Mouse (Mus musculus) limb, embryonic 14.5 days (tissue): Measurements from ENCODE around the gene Arhgef28. TPM values are rescaled to one million over a fixed set of nuclear protein-coding genes. Genes with fewer than 3 reads are reported as not detected.
A peak's percentile ranks its signal among the peaks of the same experiment; 100 is the strongest.

Experiments used
- ATAC-seq: fragments of 200-750 bp; cut with Nextera tagmentation; 2 replicates; pipeline ENCODE4 v1.8.0; 2017; ENCODE audit warnings: low read depth, moderate number of reproducible peaks, moderate TSS enrichment; ENCODE audit not compliant: low FRiP score
- DNase-seq: peaks from one replicate; pipeline ENCODE4 v3.0.0-alpha.2; 2015; ENCODE audit warnings: low spot score
- H3K27ac ChIP-seq: fragments of 300-500 bp; sonication (generic); replicated peaks from 2 replicates; pipeline ENCODE4 v1.5.1; 2014; ENCODE audit warnings: low read depth, mild to moderate bottlenecking, low read length, moderate library complexity, mixed read lengths
- H3K27me3 ChIP-seq: fragments of 300-500 bp; sonication (generic); 2 replicates; pipeline ENCODE4 v1.6.1; 2014; ENCODE audit warnings: low read length, mixed read lengths; ENCODE audit not compliant: control insufficient read depth, insufficient read depth
- H3K36me3 ChIP-seq: fragments of 300-500 bp; sonication (generic); 2 replicates; pipeline ENCODE4 v1.6.1; 2014; ENCODE audit warnings: mild to moderate bottlenecking, low read length, moderate library complexity, mixed read lengths; ENCODE audit not compliant: control insufficient read depth, insufficient read depth
- H3K4me1 ChIP-seq: fragments of 300-500 bp; sonication (generic); 2 replicates; pipeline ENCODE4 v1.6.1; 2014; ENCODE audit warnings: antibody characterized with exemption, low read length, mixed read lengths; ENCODE audit not compliant: control insufficient read depth, insufficient read depth
- H3K4me2 ChIP-seq: fragments of 300-500 bp; sonication (generic); replicated peaks from 2 replicates; pipeline ENCODE4 v1.6.1; 2014; ENCODE audit warnings: low read depth, mild to moderate bottlenecking, low read length, moderate library complexity; ENCODE audit not compliant: severe bottlenecking
- H3K4me3 ChIP-seq: fragments of 300-500 bp; sonication (generic); replicated peaks from 2 replicates; pipeline ENCODE4 v1.5.1; 2014; ENCODE audit warnings: low read length
- H3K9ac ChIP-seq: fragments of 300-500 bp; sonication (generic); 2 replicates; pipeline ENCODE4 v1.6.1; 2014; ENCODE audit warnings: mild to moderate bottlenecking, low read depth, low read length, moderate library complexity; ENCODE audit not compliant: severe bottlenecking
- H3K9me3 ChIP-seq: fragments of 300-500 bp; sonication (generic); 2 replicates; pipeline ENCODE4 v1.6.1; 2016; ENCODE audit warnings: low read length; ENCODE audit not compliant: control insufficient read depth
- POLR2A ChIP-seq: fragments of 200-500 bp; IDR thresholded peaks from 2 replicates; pipeline ENCODE4 v1.8.0; 2012; ENCODE audit warnings: inconsistent platforms, mild to moderate bottlenecking, moderate library complexity, borderline replicate concordance; ENCODE audit not compliant: insufficient read depth, insufficient read length; ENCODE audit errors: extremely low read depth
- WGBS: fragments of 180-500 bp; shearing (Covaris S2); extraction: QIAGEN DNeasy Blood & Tissue Kit; methylation state at CpG from one replicate; pipeline ENCODE4 v1.1.7; 2014; 5-methylcytosine and 5-hydroxymethylcytosine counted together
- polyA plus RNA-seq, 2 experiments: library from polyadenylated mRNA; depleted of rRNA in 1 of 2; stranded (reverse) in 1 of 2; unstranded in 1 of 2; fragments of >200 nt; fragmentation: Nextera tagmentation in 1 of 2; extraction: Ambion mirVana in 1 of 2; gene quantifications; 2 replicates each; pipeline versions ENCODE4 v1.2.1 to v1.2.3; 2012 to 2014

The Arhgef28 gene
- polyA plus RNA-seq, 2 experiments, result 8.1 to 12.9 TPM

GRCm38 (mm10) chr13:98055194-98055593 lies 151.0 kb downstream of the Arhgef28 start:
- Histone ChIP-seq H3K27ac (no peak overlapping the region), H3K36me3 (no peaks in the 10 kb centered on the region), H3K4me2 (no peak overlapping the region), H3K9me3 (0 out of 2 replicates have a peak, but pooled peaks cover 4% of the 10 kb centered on the region), H3K27me3 (no peaks in the 10 kb centered on the region), H3K4me3 (no peak overlapping the region), H3K4me1 (no peaks in the 10 kb centered on the region), H3K9ac (no peak overlapping the region)
- DNase-seq, result no peak
- WGBS, result 88% methylated on average over 8 of the region's 8 CpGs
- no peak for TF ChIP-seq POLR2A
- ATAC-seq, result no peak

DNA sequence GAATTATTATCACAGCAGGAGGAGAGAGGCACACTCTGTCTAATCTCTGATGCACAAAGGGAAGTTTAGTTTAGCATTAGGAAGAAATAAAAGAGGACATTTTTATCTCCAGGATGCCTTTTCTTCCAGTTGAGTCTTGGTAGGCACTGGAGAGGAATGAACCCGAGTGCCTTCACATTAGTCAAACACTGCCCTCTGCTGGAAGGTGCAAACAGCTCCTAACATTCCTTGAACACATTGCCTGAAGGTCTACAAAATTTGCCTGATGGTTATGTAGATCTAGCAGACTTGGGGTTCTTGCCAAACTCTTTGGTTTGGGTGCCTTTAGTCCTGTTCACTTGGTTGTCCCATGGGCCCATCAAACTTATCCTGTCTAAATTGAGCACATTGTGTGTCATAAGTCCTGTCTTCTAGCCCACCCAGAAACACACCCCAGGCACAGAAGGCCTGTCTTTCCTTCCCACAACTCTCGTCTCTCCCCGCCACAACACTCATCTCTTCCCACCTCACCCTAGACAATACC lies 165.6 kb downstream of the Arhgef28 start:
- ATAC-seq, result no peak
- Histone ChIP-seq H3K4me2 (no peak overlapping the region), H3K4me1 (no peaks in the 10 kb centered on the region), H3K27ac (no peak overlapping the region), H3K9ac (no peak overlapping the region), H3K36me3 (no peaks in the 10 kb centered on the region), H3K27me3 (no peaks in the 10 kb centered on the region), H3K9me3 (no peaks in the 10 kb centered on the region), H3K4me3 (no peak overlapping the region)
- DNase-seq, result no peak
- 76% methylated on average over 2 of the region's 3 CpGs for WGBS
- no peak for TF ChIP-seq POLR2A

DNA sequence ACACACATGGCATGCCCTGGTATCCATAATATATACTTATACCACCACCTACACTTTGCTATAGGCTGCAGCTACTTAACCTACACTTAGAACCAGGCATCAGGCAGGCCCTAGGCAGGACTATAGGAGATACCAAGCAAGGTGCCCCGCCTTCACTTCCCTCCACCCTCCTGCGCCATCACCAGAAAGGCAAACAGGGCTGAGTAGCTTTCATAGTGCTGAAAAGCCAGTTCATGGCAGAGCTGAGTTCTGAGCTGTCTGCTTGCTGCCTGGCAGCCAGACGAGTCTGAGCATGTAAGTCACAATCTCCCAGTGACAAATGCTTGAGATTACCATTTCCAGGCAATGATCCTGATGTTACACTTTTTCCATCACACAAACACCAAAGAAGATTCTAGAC lies 167.5 kb downstream of the Arhgef28 start:
- Histone ChIP-seq H3K27me3 (no peaks in the 10 kb centered on the region), H3K4me3 (no peak overlapping the region), H3K9ac (no peak overlapping the region), H3K4me1 (no peaks in the 10 kb centered on the region), H3K9me3 (no peaks in the 10 kb centered on the region), H3K27ac (no peak overlapping the region), H3K36me3 (no peaks in the 10 kb centered on the region), H3K4me2 (no peak overlapping the region)
- ATAC-seq (no peak), DNase-seq (no peak)
- 78% methylated on average over 3 of the region's 3 CpGs for WGBS
- TF ChIP-seq POLR2A, result no peak

- TF ChIP-seq POLR2A, result no peak
- H3K9me3 ChIP-seq, result no peaks in the 10 kb centered on the region
- no peaks in the 10 kb centered on the region for H3K36me3 ChIP-seq
- no peak overlapping the region for H3K27ac ChIP-seq
- DNase-seq (no peak), ATAC-seq (no peak)
- H3K4me1 ChIP-seq, result no peaks in the 10 kb centered on the region
- no peaks in the 10 kb centered on the region for H3K27me3 ChIP-seq
- H3K4me3 ChIP-seq, result no peak overlapping the region
- no peak overlapping the region for H3K9ac ChIP-seq
- H3K4me2 ChIP-seq, result no peak overlapping the region
Observed at GRCm38 (mm10) chr13:98037693-98038092, 168.5 kb downstream of the Arhgef28 start.

GRCm38 (mm10) chr13:98031642-98031960 lies 174.6 kb downstream of the Arhgef28 start:
- no peak overlapping the region for H3K27ac ChIP-seq
- DNase-seq (no peak), ATAC-seq (peak; percentile 31; the same call in 1 of the 2 replicates)
- WGBS, result 27% methylated on average over 5 of the region's 5 CpGs
- peak overlapping the region; percentile 15; the same call in 1 of the 2 replicates for H3K4me3 ChIP-seq
- no peak for TF ChIP-seq POLR2A
- no peaks in the 10 kb centered on the region for H3K36me3 ChIP-seq
- no peaks in the 10 kb centered on the region for H3K27me3 ChIP-seq
- no peak overlapping the region; the same call in 1 of the 2 replicates for H3K9ac ChIP-seq
- 0 out of 2 replicates have a peak, but pooled peaks cover 3% of the 10 kb centered on the region for H3K4me1 ChIP-seq
- no peaks in the 10 kb centered on the region for H3K9me3 ChIP-seq
- H3K4me2 ChIP-seq, result peak overlapping the region; percentile 46
